33 mouse cellular contexts compared by ENCODE assay signal in the genomic region with DNA sequence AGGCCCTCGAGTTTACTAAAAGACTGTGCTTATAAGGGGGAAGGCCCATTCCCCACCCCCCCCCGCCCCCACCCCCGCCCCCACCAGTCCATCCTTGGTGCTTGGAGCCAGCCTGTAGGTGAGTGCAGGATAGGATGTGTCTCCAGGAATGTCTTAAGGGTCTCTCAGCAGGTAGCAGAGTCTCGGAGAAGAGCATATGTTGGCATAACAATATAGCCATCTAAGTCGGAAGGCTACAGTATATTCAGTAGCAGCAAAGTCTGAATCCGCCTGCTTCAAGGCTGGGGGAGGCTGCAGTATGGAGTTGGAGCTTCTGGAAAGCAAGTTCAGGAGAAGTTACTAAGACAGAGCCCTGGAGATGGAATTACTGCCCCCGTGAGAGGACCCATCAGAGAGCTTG. TPM values are rescaled to one million over a fixed set of nuclear protein-coding genes. Genes with fewer than 3 reads are reported as not detected.
DNase-seq lines count a peak whose midpoint lies in the region; ATAC-seq and TF ChIP-seq lines count a peak whose summit lies in the region.
"Had no signal": no experiment of that assay in that cellular context is flagged by ENCODE, and none has a peak within 500 bp of the region (broad histone marks: within the 10 kb centered on the region; RNA-seq: fewer than 3 reads in every experiment).

No protein-coding gene starts in this region.

- TF ChIP-seq POLR2A in lung, adult 2 months (IDR thresholded peaks at IDR 0.05; ENCODE audit: borderline replicate concordance, extremely low read depth, low read depth, low read length), result no peak

- peaks cover 11% of the 10 kb centered on the region; the same call in 1 of the 2 replicates for H3K4me1 ChIP-seq in heart, embryonic 10.5 days
- H3K4me1 ChIP-seq in ES-E14 (ENCODE audit: control insufficient read depth in 2 of 2, insufficient read depth in 2 of 2, low read length in 2 of 2, poor library complexity in 1 of 2), result peaks cover 1% of the 10 kb centered on the region in 2 experiments; a peak in 1 of 4 replicates
- no peaks in the 10 kb centered on the region for H3K4me1 ChIP-seq in limb, embryonic 10.5 days
- peaks cover 7% of the 10 kb centered on the region for H3K4me1 ChIP-seq in liver, embryonic 11.5 days (replicated peaks; ENCODE audit: control insufficient read depth, insufficient read depth, low read length)
- H3K4me1 ChIP-seq in lung, adult 2 months (ENCODE audit: control insufficient read depth, insufficient read depth, low read length), result no peaks in the 10 kb centered on the region
- H3K4me1 ChIP-seq: embryonic facial prominence, embryonic 13.5 days; embryonic facial prominence, embryonic 15.5 days; forebrain, embryonic 10.5 days; forebrain, embryonic 12.5 days had no signal

- no peak overlapping the region for H3K4me2 ChIP-seq in liver, embryonic 11.5 days
- H3K4me2 ChIP-seq: embryonic facial prominence, embryonic 13.5 days; embryonic facial prominence, embryonic 15.5 days; forebrain, embryonic 12.5 days had no signal

- no peaks in the 10 kb centered on the region for H3K36me3 ChIP-seq in heart, embryonic 10.5 days
- no peaks in the 10 kb centered on the region for H3K36me3 ChIP-seq in ES-E14 (ENCODE audit: control insufficient read depth, insufficient read depth, low read length, poor library complexity, severe bottlenecking)
- H3K36me3 ChIP-seq in limb, embryonic 10.5 days, result no peaks in the 10 kb centered on the region
- H3K36me3 ChIP-seq in liver, embryonic 11.5 days (ENCODE audit: control insufficient read depth, insufficient read depth, low read length), result no peaks in the 10 kb centered on the region
- H3K36me3 ChIP-seq: embryonic facial prominence, embryonic 13.5 days; embryonic facial prominence, embryonic 15.5 days; forebrain, embryonic 10.5 days; forebrain, embryonic 12.5 days had no signal

- in situ Hi-C loops in ES-E14 (cut with MboI; ENCODE audit: low sequenced_read_pairs in 2 of 2, unreplicated experiment in 2 of 2), result no loop called here

- DNase-seq in heart, embryonic 10.5 days (ENCODE audit: low spot score), result peak; percentile 11
- DNase-seq in heart, adult 8-10 months (ENCODE audit: low spot score), result no peak
- peak; percentile 39 for DNase-seq in ES-E14 (ENCODE audit: low read depth, low spot score)
- peak; percentile 13 for DNase-seq in WW6 (ENCODE audit: low read depth, low spot score)
- peak; percentile 12 for DNase-seq in limb, embryonic 10.5 days (ENCODE audit: low spot score)
- no peak for DNase-seq in liver, embryonic 11.5 days (ENCODE audit: low spot score)
- DNase-seq in lung, adult 2 months, result no peak
- no peak for DNase-seq in gastrocnemius, postnatal 36 days
- DNase-seq: adrenal gland, adult 2 months; adrenal gland, postnatal 10 days; adrenal gland, postnatal 25 days; cerebellum, adult 11 months; cerebellum, adult 18-20 months; cerebellum, adult 8-10 months; cerebellum, adult 9-11 months; cerebellum, postnatal 14 days; cerebellum, postnatal 36 days; embryo, embryonic 11 days had no signal

- H3K9me3 ChIP-seq in heart, embryonic 10.5 days, result no peaks in the 10 kb centered on the region
- H3K9me3 ChIP-seq in ES-E14 (ENCODE audit: control insufficient read depth, insufficient read depth, low read depth, low read length), result no peaks in the 10 kb centered on the region
- H3K9me3 ChIP-seq in limb, embryonic 10.5 days (replicated peaks), result no peaks in the 10 kb centered on the region
- no peaks in the 10 kb centered on the region for H3K9me3 ChIP-seq in liver, embryonic 11.5 days (ENCODE audit: control insufficient read depth, low read length)
- H3K9me3 ChIP-seq: embryonic facial prominence, embryonic 13.5 days; embryonic facial prominence, embryonic 15.5 days; forebrain, embryonic 10.5 days; forebrain, embryonic 12.5 days had no signal

- H3K9ac ChIP-seq in ES-E14 (ENCODE audit: insufficient read depth, low read depth, low read length, poor library complexity, severe bottlenecking), result no peak overlapping the region
- no peak overlapping the region for H3K9ac ChIP-seq in liver, embryonic 11.5 days (ENCODE audit: low read depth, low read length)
- H3K9ac ChIP-seq: embryonic facial prominence, embryonic 13.5 days; embryonic facial prominence, embryonic 15.5 days; forebrain, embryonic 12.5 days had no signal

- ATAC-seq in liver, embryonic 11.5 days (replicated peaks; ENCODE audit: low FRiP score), result no peak
- ATAC-seq: activated CD4-positive, CD25-positive, alpha-beta regulatory T cell, adult 4 months; forebrain, embryonic 14.5 days; forebrain, embryonic 16.5 days had no signal

- H3K27ac ChIP-seq in heart, embryonic 10.5 days, result no peak overlapping the region
- H3K27ac ChIP-seq in ES-E14 (ENCODE audit: insufficient read depth, low read depth, low read length, poor library complexity, severe bottlenecking), result no peak overlapping the region
- no peak overlapping the region for H3K27ac ChIP-seq in limb, embryonic 10.5 days
- H3K27ac ChIP-seq in liver, embryonic 11.5 days (ENCODE audit: low read depth, low read length), result no peak overlapping the region
- H3K27ac ChIP-seq: embryonic facial prominence, embryonic 13.5 days; embryonic facial prominence, embryonic 15.5 days; forebrain, embryonic 10.5 days; forebrain, embryonic 12.5 days had no signal

- H3K4me3 ChIP-seq in heart, embryonic 10.5 days, result no peak overlapping the region
- H3K4me3 ChIP-seq in ES-E14 (ENCODE audit: insufficient read depth in 1 of 2, low read depth in 1 of 2, low read length in 2 of 2, poor library complexity in 1 of 2, severe bottlenecking in 1 of 2), result no peak overlapping the region
- no peak overlapping the region for H3K4me3 ChIP-seq in limb, embryonic 10.5 days
- no peak overlapping the region for H3K4me3 ChIP-seq in liver, embryonic 11.5 days (ENCODE audit: low read depth, low read length)
- H3K4me3 ChIP-seq in lung, adult 2 months (replicated peaks; ENCODE audit: extremely low read depth, low read depth, low read length), result no peak overlapping the region
- H3K4me3 ChIP-seq: embryonic facial prominence, embryonic 13.5 days; embryonic facial prominence, embryonic 15.5 days; erythroblast, embryonic 14.5 days; forebrain, embryonic 10.5 days; forebrain, embryonic 12.5 days had no signal

- intact Hi-C loops in gastrocnemius, postnatal 36 days (cut with DNase I), result no loop called here

- no peak for TF ChIP-seq CTCF in lung, adult 2 months (IDR thresholded peaks at IDR 0.05; ENCODE audit: insufficient read depth, low read length)

- 68% methylated on average over 7 of the region's 7 CpGs for WGBS in heart, embryonic 10.5 days
- WGBS in limb, embryonic 10.5 days, result 71% methylated on average over 7 of the region's 7 CpGs
- 76% methylated on average over 7 of the region's 7 CpGs for WGBS in liver, embryonic 11.5 days
- 81% methylated on average over 7 of the region's 7 CpGs for WGBS in lung, adult 2 months

- H3K27me3 ChIP-seq in heart, embryonic 10.5 days (ENCODE audit: insufficient read depth, poor library complexity, severe bottlenecking), result no peaks in the 10 kb centered on the region
- no peaks in the 10 kb centered on the region for H3K27me3 ChIP-seq in limb, embryonic 10.5 days (ENCODE audit: low read depth, poor library complexity, severe bottlenecking)
- no peaks in the 10 kb centered on the region for H3K27me3 ChIP-seq in liver, embryonic 11.5 days (replicated peaks; ENCODE audit: control insufficient read depth, insufficient read depth, low read length)
- H3K27me3 ChIP-seq: embryonic facial prominence, embryonic 13.5 days; embryonic facial prominence, embryonic 15.5 days; forebrain, embryonic 12.5 days had no signal

RNA-seq across cellular contexts. Expression of a gene that starts 10.2 kb away (rescaled TPM):
- polyA plus RNA-seq in heart, embryonic 10.5 days (2016; fragmentation: Nextera tagmentation; extraction: Ambion mirVana), result 0.18 TPM in 1 of 2 replicates, not detected in the other
- total RNA-seq in heart, adult 8-10 months (2022), result not detected
- 0.40 and 1.2 TPM in 2 replicates for total RNA-seq in ES-E14 (2012; rRNA removed)
- polyA plus RNA-seq in limb, embryonic 10.5 days (2016; fragmentation: Nextera tagmentation; extraction: Ambion mirVana), result 0.50 TPM in 1 of 2 replicates, not detected in the other
- 0.26 and 0.27 TPM in 2 replicates for polyA plus RNA-seq in liver, embryonic 11.5 days (2014; fragmentation: Nextera tagmentation; extraction: Ambion mirVana)
- not detected in 2 replicates for polyA plus RNA-seq in lung, adult 2 months (2012; rRNA removed)
- total RNA-seq in gastrocnemius, postnatal 36 days (2021), result under 1 TPM in 1 of 2 experiments, not detected in 1; 0.31 TPM
- total RNA-seq: adrenal gland, adult 2 months; adrenal gland, postnatal 10 days; adrenal gland, postnatal 25 days; adrenal gland, postnatal 4 days; MEL had no signal
- polyA plus RNA-seq: activated CD4-positive, CD25-positive, alpha-beta regulatory T cell, adult 4 months; adrenal gland, adult 2 months; C2C12; embryonic facial prominence, embryonic 11.5 days; embryonic facial prominence, embryonic 15.5 days; erythroblast, embryonic 14.5 days; forebrain, embryonic 10.5 days; forebrain, embryonic 12.5 days; forebrain, embryonic 14.5 days; forebrain, embryonic 16.5 days; frontal cortex, adult 2 months had no signal

RNA-seq across cellular contexts. Expression of a gene that starts 16.2 kb away (rescaled TPM):
- polyA plus RNA-seq in heart, embryonic 10.5 days (2016; fragmentation: Nextera tagmentation; extraction: Ambion mirVana), result 0.55 TPM in 1 of 2 replicates, not detected in the other
- not detected for total RNA-seq in heart, adult 8-10 months (2022)
- total RNA-seq in ES-E14 (2012; rRNA removed), result 0.58 and 0.62 TPM in 2 replicates
- not detected in 2 replicates for polyA plus RNA-seq in limb, embryonic 10.5 days (2016; fragmentation: Nextera tagmentation; extraction: Ambion mirVana)
- 1.0 and 1.2 TPM in 2 replicates for polyA plus RNA-seq in liver, embryonic 11.5 days (2014; fragmentation: Nextera tagmentation; extraction: Ambion mirVana)
- polyA plus RNA-seq in lung, adult 2 months (2012; rRNA removed), result not detected in 2 replicates
- not detected for total RNA-seq in gastrocnemius, postnatal 36 days (2021)
- total RNA-seq: adrenal gland, adult 2 months; adrenal gland, postnatal 10 days; adrenal gland, postnatal 25 days; adrenal gland, postnatal 4 days; common myeloid progenitor, adult 5-6 weeks had no signal
- polyA plus RNA-seq: activated CD4-positive, CD25-positive, alpha-beta regulatory T cell, adult 4 months; adrenal gland, adult 2 months; brain, embryonic 14.5 days; C2C12; embryonic facial prominence, embryonic 11.5 days; embryonic facial prominence, embryonic 13.5 days; embryonic facial prominence, embryonic 15.5 days; forebrain, embryonic 10.5 days; forebrain, embryonic 12.5 days; forebrain, embryonic 14.5 days; forebrain, embryonic 16.5 days; frontal cortex, adult 2 months had no signal

RNA-seq across cellular contexts. Expression of a gene that starts 21.9 kb away (rescaled TPM):
- 0.33 and 0.62 TPM in 2 replicates for polyA plus RNA-seq in heart, embryonic 10.5 days (2016; fragmentation: Nextera tagmentation; extraction: Ambion mirVana)
- not detected for total RNA-seq in heart, adult 8-10 months (2022)
- total RNA-seq in ES-E14 (2012; rRNA removed), result 1.3 and 1.7 TPM in 2 replicates
- polyA plus RNA-seq in limb, embryonic 10.5 days (2016; fragmentation: Nextera tagmentation; extraction: Ambion mirVana), result not detected in 2 replicates
- 0.36 and 0.52 TPM in 2 replicates for polyA plus RNA-seq in liver, embryonic 11.5 days (2014; fragmentation: Nextera tagmentation; extraction: Ambion mirVana)
- polyA plus RNA-seq in lung, adult 2 months (2012; rRNA removed), result not detected in 2 replicates
- total RNA-seq in gastrocnemius, postnatal 36 days (2021), result under 1 TPM in 1 of 2 experiments, not detected in 1; 0.69 TPM
- total RNA-seq: adrenal gland, adult 2 months; adrenal gland, postnatal 10 days; adrenal gland, postnatal 25 days; adrenal gland, postnatal 4 days; common myeloid progenitor, adult 5-6 weeks; MEL had no signal
- polyA plus RNA-seq: activated CD4-positive, CD25-positive, alpha-beta regulatory T cell, adult 4 months; adrenal gland, adult 2 months; brain, embryonic 14.5 days; embryonic facial prominence, embryonic 11.5 days; embryonic facial prominence, embryonic 13.5 days; embryonic facial prominence, embryonic 15.5 days; erythroblast, embryonic 14.5 days; forebrain, embryonic 10.5 days; forebrain, embryonic 12.5 days; forebrain, embryonic 14.5 days; forebrain, embryonic 16.5 days; frontal cortex, adult 2 months had no signal

RNA-seq across cellular contexts. Expression of a gene that starts 27.9 kb away (rescaled TPM):
- 0.46 and 0.51 TPM in 2 replicates for polyA plus RNA-seq in heart, embryonic 10.5 days (2016; fragmentation: Nextera tagmentation; extraction: Ambion mirVana)
- total RNA-seq in heart, adult 8-10 months (2022), result not detected
- 0.49 and 0.58 TPM in 2 replicates for total RNA-seq in ES-E14 (2012; rRNA removed)
- not detected in 2 replicates for polyA plus RNA-seq in limb, embryonic 10.5 days (2016; fragmentation: Nextera tagmentation; extraction: Ambion mirVana)
- 0.55 and 1.1 TPM in 2 replicates for polyA plus RNA-seq in liver, embryonic 11.5 days (2014; fragmentation: Nextera tagmentation; extraction: Ambion mirVana)
- not detected in 2 replicates for polyA plus RNA-seq in lung, adult 2 months (2012; rRNA removed)
- under 1 TPM in 1 of 2 experiments, not detected in 1; 0.15 TPM for total RNA-seq in gastrocnemius, postnatal 36 days (2021)
- total RNA-seq: adrenal gland, adult 2 months; adrenal gland, postnatal 10 days; adrenal gland, postnatal 25 days; common myeloid progenitor, adult 5-6 weeks had no signal
- polyA plus RNA-seq: activated CD4-positive, CD25-positive, alpha-beta regulatory T cell, adult 4 months; adrenal gland, adult 2 months; brain, embryonic 14.5 days; embryonic facial prominence, embryonic 13.5 days; erythroblast, embryonic 14.5 days; forebrain, embryonic 12.5 days; forebrain, embryonic 14.5 days; forebrain, embryonic 16.5 days; frontal cortex, adult 2 months had no signal

RNA-seq across cellular contexts. Expression of a gene that starts 37.8 kb away (rescaled TPM):
- polyA plus RNA-seq in heart, embryonic 10.5 days (2016; fragmentation: Nextera tagmentation; extraction: Ambion mirVana), result 0.93 and 1.5 TPM in 2 replicates
- 1 to 10 TPM in 1 of 4 experiments, under 1 TPM in 2, not detected in 1; 0.60 to 1.2 (median 0.63) TPM for total RNA-seq in heart, adult 8-10 months (2022)
- 0.37 TPM in 1 of 2 replicates, not detected in the other for total RNA-seq in ES-E14 (2012; rRNA removed)
- polyA plus RNA-seq in limb, embryonic 10.5 days (2016; fragmentation: Nextera tagmentation; extraction: Ambion mirVana), result 0.28 and 0.44 TPM in 2 replicates
- 1.7 and 1.9 TPM in 2 replicates for polyA plus RNA-seq in liver, embryonic 11.5 days (2014; fragmentation: Nextera tagmentation; extraction: Ambion mirVana)
- polyA plus RNA-seq in lung, adult 2 months (2012; rRNA removed), result not detected in 2 replicates
- total RNA-seq in gastrocnemius, postnatal 36 days (2021), result not detected
- total RNA-seq: adrenal gland, adult 2 months; adrenal gland, postnatal 10 days; adrenal gland, postnatal 25 days; adrenal gland, postnatal 4 days had no signal
- polyA plus RNA-seq: activated CD4-positive, CD25-positive, alpha-beta regulatory T cell, adult 4 months; adrenal gland, adult 2 months; brain, embryonic 14.5 days; embryonic facial prominence, embryonic 13.5 days; embryonic facial prominence, embryonic 15.5 days; erythroblast, embryonic 14.5 days; forebrain, embryonic 14.5 days; forebrain, embryonic 16.5 days; frontal cortex, adult 2 months had no signal

Comparison
In these comparisons a context has a peak if more than half of its experiments do, and no peak if none do; other contexts are left out.
1. DNase-seq: peak in heart, embryonic 10.5 days (single experiment), ES-E14 (single experiment), WW6 (single experiment) and limb, embryonic 10.5 days (single experiment); none in heart, adult 8-10 months (single experiment), liver, embryonic 11.5 days (single experiment), lung, adult 2 months (single experiment) and gastrocnemius, postnatal 36 days (0 of 2).